Mouse (Mus musculus): ENCODE data around the gene Zscan5b.
"Not testable (repeated sequence)": the region's sequence is repeated elsewhere in the genome, so short reads cannot be mapped to it uniquely, and the experiment has no call there.

The Zscan5b gene

GRCm38 (mm10) chr7:6244361-6245292 lies 22.5 kb downstream of the Zscan5b start:
- no peak for DNase-seq (ENCODE audit: low read depth)

GRCm38 (mm10) chr7:6252410-6252809 lies 30.3 kb downstream of the Zscan5b start, which contains the start of gene Epp13:
Gene Epp13, plus strand, starts transcription at chr7:6252710.
- DNase-seq (ENCODE audit: low read depth): no peak

- no peak for DNase-seq (ENCODE audit: low read depth)
Measured at GRCm38 (mm10) chr7:6254451-6254850, 32.4 kb downstream of the Zscan5b start.

- no peak for DNase-seq (ENCODE audit: low read depth)
Measured at GRCm38 (mm10) chr7:6257386-6257785, 35.3 kb downstream of the Zscan5b start.

GRCm38 (mm10) chr7:6258232-6259220 lies 36.4 kb downstream of the Zscan5b start:
- no peak for DNase-seq (ENCODE audit: low read depth)

GRCm38 (mm10) chr7:6260004-6260403 lies 37.9 kb downstream of the Zscan5b start:
- not testable (repeated sequence) for DNase-seq (ENCODE audit: low read depth)

- peak; percentile 31 for DNase-seq (ENCODE audit: low read depth)
Measured at GRCm38 (mm10) chr7:6262120-6262519, 40.0 kb downstream of the Zscan5b start.

GRCm38 (mm10) chr7:6262984-6263383 lies 40.9 kb downstream of the Zscan5b start:
- no peak for DNase-seq (ENCODE audit: low read depth)

- DNase-seq (ENCODE audit: low read depth): peak; percentile 51
Measured at GRCm38 (mm10) chr7:6265695-6266094, 43.6 kb downstream of the Zscan5b start.

- no peak for DNase-seq (ENCODE audit: low read depth)
Measured at GRCm38 (mm10) chr7:6277906-6278305, 55.8 kb downstream of the Zscan5b start.

GRCm38 (mm10) chr7:6282749-6283148 lies 60.7 kb downstream of the Zscan5b start:
- peak; percentile 93 for DNase-seq (ENCODE audit: low read depth)

GRCm38 (mm10) chr7:6283451-6284075 lies 61.5 kb downstream of the Zscan5b start:
- peak; percentile 91 for DNase-seq (ENCODE audit: low read depth)

GRCm38 (mm10) chr7:6284442-6285012 lies 62.4 kb downstream of the Zscan5b start:
- no peak for DNase-seq (ENCODE audit: low read depth)

- DNase-seq (ENCODE audit: low read depth): no peak
Measured at GRCm38 (mm10) chr7:6285366-6285765, 63.3 kb downstream of the Zscan5b start.

GRCm38 (mm10) chr7:6285842-6286705 lies 64.0 kb downstream of the Zscan5b start, which contains the start of gene Zfp667:
Gene Zfp667, plus strand, starts transcription at chr7:6286579.
- peak; percentile 97 for DNase-seq (ENCODE audit: low read depth)

- DNase-seq (ENCODE audit: low read depth): no peak
Measured at GRCm38 (mm10) chr7:6286921-6287531, 64.9 kb downstream of the Zscan5b start.
